Mouse (Mus musculus) layer of hippocampus, postnatal 14 days (tissue): Measurements from ENCODE around the gene Aff3. TPM values are rescaled to one million over a fixed set of nuclear protein-coding genes. Genes with fewer than 3 reads are reported as not detected.

Experiments used
- DNase-seq, 2 experiments: peaks; one replicate each; pipeline ENCODE4 v3.0.0; 2021 to 2022; ENCODE audit warnings: low spot score in 2 of 2, mixed read lengths in 1 of 2
- total RNA-seq, 2 experiments: library from RNA; stranded (reverse); gene quantifications; 2 replicates each; pipeline ENCODE4 v1.2.3; 2021

The Aff3 gene
- total RNA-seq, 2 experiments from 2014 or later = 91.4 to 99.9 TPM

DNA sequence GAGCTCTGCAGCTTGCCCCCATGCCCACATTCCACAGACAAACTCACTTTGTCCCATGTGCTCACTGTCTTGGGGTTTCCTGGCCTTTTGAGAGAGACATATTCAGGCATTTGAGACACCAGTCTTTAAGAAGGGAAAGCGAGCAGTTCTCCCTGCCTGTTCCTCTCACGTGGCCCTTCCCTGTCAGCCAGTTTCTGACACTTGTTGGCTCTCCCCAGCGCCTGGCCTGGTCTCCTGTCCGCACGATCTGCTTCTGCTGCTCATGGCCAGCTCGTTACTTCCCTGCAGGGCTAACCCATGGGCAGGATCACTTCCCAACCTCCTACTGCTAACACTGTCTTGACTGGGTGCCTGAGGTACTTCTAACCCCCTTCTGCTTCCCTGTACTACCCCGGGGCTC lies 118.1 kb downstream of the Aff3 start:
- DNase-seq = no peak

DNA sequence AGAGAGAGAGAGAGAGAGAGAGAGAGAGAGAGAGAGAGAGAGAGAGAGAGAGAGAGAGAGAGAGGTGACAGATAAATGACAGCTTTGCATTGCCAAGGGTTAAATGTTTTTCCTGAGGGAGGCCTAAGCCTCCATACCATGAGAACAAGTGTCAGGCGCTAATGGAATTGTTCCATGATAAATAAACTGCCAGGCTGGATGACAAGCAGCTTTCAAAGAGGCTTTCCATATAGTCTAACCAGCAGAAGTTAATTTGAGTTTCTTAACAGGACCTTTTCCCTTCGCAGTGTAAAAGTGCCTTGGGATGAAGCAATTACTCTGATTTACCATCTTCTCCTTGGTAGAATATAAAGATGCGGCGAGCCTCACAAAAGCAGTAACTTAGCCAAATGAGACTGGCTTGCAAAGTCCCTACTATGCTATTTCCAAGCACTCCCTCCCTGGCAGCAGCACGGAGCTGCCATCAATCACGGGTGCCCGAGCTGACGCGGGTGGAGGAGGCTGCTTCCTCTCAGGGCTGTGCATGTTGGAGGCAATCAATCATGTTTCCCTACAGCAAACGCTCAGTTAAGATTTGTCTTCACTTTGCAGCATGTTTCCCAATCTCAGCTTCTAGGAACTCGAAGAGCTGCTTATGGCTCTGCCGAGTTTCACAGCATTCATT lies 119.3 kb downstream of the Aff3 start:
- DNase-seq = peak in 1 of 2 experiments; percentile 29

DNA sequence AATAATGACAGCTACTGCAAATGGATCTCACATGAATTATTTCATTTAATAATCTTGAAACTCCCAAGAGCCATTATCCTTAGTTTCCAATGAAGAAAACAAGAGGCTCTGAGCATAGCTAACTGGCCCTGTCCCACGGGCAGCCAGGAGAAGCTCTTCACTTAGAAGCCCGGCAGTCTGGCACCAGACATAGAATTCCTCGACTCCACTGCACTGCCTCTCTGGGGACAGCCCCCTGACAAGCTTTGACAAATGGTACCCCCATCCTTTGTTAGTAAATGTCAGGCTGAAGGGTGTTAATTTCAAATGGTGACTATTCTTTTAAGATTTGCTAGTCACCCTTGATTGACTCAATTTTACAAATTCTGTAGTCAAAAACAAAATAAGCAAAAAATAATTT lies 120.3 kb downstream of the Aff3 start:
- DNase-seq = no peak

DNA sequence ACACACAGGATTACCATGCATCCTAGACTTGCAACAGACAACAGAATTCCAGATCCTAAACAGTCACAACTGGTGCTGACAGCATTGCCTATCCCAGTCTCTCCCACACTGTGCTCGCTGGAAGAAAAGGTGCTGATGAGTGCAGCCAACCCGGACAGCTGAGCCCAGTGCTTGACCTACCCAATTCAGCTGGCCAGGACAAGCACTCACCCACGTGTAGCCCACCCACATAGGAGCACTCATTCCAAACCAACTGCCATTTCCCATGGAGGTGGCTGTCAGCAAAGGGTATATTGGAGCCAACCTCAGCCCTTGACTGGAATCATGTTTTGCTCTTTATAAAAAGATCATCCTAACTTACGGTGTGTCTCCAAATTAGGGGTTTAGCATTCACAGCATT lies 123.2 kb downstream of the Aff3 start:
- DNase-seq = no peak

DNA sequence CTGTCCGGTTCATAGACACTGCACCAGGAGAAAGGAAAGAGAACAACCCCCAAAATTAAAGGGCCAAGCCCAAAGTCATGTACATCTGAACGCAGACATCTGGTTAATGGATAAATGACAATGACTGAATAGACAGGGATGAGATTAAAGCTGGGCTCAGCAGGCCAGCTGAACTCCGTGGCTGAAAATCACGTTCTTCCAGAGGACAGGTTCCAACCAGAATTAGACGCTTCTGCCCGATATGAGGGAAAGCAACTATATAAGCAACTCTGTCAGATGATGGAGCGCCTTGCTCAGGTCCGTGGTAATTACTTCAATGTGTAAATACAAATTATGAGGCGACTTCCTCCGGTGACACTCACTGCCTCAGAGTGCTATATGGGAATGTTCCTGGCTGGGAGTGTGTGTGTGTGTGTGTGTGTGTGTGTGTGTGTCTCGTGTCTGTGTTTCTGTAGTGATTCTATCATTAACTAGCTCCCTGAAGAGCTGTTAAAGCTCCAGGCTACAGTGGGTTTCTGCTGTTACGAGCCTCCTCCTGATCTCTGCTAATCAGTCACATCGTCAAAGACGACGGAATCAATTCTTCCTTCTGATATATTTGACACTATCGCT lies 127.7 kb downstream of the Aff3 start:
- no peak for DNase-seq

DNA sequence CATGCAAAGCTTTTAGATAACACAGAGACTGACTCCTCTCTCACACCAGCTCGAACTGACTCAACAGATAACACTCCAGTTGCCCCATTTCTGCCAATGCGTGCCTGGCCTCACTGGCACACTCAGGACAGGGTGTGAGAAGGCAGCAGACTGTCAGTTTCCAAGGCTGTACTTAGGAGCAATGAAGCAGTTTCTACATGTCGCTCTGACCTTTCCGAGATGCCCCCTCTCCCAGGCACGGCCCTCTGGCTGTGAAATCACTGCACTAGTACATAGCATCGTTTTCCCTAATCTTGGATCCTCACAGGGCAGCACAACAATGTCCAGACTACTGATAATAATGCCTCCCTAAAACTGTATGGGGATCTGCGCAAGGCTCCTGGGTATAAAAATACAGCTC lies 132.2 kb downstream of the Aff3 start:
- no peak for DNase-seq

DNA sequence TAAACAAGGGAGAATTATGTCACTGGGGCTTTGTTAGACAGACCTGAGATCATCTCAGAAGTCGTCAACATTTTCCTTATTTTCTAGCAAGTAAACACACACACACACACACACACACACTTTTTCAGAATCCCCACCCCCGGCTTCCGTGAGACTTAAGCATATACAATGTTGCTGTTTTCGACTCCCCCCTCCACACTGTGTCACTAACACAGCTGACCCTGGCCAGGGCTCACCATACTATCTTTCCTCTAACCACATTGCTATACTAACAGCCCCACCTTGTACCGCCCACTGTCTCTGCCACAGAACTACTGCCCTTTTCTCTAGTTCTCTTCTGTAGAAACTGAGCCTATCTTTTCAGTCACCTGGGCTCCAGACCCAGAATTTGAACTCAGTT lies 136.1 kb downstream of the Aff3 start:
- DNase-seq = no peak

DNA sequence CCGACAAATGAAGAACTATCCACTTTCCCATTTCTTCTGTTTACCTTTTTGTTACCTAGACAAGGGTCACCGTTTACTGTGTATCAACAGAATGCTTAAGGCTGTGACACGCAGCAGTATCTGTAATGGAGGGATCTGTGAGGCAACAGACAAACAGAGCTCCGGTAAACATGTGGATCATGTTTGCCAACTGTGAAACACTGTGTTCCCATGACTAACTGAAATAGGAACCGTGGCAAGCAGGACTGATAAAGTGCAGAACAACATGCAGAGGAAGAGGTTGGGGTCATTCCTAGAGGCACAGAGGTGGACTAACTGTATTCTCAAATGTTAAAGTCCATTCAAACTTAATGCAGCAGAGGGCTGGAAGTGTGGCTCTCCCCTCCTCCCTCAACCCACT lies 138.2 kb downstream of the Aff3 start:
- no peak for DNase-seq

DNA sequence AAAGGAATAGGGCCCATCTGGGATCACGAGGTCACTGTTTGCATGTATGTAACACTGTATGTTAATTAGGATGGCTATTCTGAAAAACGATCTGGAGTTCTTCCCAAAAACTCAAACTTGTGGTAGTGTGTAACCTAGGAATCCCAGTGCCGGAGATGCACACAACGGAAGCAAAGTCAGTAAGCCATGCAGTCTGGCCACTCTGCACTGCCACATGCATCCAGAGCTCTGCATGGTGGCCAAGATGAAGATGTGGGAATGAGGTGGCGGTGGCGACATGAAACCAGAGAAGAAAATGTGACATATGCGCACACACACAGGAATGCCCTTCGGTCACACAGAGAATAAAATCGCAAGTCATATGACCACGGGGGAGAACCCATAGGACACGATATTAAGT lies 143.1 kb downstream of the Aff3 start:
- DNase-seq = no peak

DNA sequence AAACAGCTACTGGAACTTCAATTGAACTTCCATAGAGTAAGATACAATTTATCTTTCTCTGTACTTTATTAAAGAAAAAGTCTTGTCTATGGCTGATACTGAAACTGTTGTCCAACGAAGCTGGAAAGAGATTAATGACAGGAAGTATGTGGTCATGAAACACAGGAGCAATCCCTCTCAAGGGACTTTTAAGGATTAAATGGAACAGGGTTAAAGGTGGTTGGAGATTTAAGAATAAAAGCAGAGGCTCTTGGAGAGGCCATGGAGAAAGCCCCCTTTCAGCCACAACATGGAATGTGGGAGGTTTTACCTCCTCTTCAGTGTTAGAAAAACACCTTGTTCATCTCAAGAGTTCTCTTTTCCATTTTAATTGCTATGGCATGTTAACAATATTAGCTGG lies 148.5 kb downstream of the Aff3 start:
- no peak for DNase-seq

DNA sequence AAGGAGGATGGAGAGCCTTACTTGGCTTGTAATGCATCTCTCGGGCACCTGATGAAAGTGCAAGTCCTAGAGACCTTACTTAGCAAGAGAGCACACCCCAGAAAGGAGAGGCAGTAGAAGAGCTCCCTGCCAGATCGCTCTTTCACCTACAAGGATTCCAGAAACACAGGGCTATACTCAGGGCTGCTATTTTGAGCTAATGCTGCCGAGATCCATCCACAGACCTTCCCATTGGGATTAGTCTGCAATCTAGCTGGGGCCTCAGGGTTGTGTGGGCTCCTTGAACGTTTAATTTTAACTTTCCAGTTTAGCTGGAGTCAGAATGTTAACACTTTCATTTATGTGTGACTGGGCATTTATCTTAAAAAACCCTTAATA lies 150.1 kb downstream of the Aff3 start:
- DNase-seq = no peak

DNA sequence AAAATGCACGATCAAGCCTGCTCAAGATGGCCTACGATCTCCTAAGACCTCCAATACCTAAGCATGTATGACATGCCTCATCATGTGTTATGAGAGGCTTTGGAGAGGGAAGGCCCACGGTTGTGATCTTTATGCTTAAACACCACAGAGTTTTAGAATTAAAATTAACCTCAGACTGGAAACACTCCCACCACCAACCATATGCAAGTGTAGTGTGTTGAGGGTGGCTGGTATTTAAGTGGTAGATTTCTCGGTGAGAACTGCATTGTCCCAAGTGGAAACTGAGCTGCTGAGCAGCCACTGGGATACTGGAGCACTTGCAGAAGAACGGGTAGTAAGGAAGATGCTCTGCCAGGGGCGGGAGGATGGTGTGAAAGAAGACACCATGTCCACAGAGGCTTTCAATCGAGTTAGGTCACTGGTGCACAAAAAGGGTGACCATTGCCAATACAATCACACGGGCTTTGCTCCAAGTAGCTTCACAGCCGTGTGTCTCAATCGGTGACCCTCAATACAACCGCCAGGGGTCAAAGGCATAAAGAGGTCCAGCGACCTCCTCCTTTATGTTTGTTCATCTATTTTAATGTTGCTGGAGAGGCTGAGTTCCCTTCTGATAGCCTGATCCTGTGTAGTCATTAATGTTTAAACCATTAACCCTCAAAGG lies 150.7 kb downstream of the Aff3 start:
- DNase-seq = no peak

DNA sequence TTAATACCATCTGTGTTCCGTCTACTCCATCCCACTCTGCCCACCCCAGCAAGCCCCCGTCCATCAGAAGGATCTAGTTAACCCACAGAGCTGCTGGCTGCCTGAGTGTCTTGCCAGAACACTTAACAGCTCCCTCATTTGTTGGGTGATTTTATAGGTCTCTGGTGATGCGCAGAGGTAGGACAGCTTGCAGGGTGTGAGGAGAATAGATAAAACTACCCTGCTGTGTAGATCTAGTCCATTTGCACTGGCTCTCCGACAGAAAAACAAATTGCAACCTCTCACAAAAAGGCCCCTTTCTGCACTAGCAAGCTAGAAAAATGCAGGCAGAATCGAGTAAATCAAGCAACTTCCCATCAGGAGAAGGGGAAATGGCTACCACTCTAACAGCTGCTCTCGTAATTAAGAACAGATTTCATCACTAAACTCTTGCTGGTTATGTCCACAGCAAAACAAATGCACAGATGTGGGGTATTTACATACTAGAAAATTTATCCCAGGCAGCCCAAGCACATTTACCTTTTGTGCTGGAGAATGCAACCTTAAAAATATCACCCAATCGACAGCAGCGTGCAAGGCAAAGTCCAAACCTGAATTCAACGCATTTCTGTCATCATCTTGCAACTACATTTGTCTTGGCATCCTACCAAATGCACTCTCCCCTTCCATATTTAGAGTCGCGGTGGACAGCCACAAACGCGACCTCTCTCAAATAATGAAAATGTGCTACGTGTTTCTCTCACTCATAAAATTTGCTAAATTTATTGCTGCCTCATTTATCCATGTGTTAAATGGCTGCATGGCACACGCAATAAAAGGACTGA lies 152.3 kb downstream of the Aff3 start:
- DNase-seq = peak; percentile 34

DNA sequence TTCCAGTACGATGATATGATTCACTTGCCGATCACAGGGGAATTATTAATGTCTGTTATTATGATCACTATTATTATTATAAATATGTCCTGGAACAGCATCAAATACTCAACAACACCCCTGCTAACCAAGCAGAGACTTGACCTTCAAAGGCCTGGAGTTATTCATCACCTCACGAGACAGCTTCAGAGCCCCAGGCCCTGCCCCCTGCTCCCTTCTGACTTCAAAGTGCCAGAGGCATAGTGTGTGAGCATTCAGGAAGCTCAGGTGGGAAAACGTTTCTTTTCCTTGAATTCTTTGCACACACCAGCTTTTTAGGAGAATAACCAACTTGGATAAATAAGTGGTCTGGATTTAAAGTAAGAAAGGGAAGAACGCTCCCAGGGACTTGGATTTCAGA lies 153.7 kb downstream of the Aff3 start:
- no peak for DNase-seq

DNA sequence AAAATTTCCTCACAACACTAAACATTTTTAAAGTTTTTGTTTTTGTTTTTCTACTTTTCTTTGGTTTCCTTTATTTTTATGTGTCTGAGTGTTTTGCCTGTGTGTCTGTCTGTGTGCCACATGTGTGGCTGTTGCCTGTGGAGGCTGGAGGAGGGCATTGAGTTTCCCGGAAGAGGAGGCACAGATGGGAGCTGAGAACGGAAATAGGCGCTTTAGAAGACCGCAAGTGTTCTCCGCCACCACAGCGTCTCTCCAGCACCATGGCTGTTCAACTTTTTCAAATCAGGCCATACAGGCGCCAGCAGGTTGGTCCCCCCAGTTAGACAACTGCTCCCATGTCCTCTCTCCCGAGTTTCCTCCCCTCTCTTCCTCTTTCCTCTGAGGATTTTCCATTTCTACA lies 155.5 kb downstream of the Aff3 start:
- DNase-seq = no peak

DNA sequence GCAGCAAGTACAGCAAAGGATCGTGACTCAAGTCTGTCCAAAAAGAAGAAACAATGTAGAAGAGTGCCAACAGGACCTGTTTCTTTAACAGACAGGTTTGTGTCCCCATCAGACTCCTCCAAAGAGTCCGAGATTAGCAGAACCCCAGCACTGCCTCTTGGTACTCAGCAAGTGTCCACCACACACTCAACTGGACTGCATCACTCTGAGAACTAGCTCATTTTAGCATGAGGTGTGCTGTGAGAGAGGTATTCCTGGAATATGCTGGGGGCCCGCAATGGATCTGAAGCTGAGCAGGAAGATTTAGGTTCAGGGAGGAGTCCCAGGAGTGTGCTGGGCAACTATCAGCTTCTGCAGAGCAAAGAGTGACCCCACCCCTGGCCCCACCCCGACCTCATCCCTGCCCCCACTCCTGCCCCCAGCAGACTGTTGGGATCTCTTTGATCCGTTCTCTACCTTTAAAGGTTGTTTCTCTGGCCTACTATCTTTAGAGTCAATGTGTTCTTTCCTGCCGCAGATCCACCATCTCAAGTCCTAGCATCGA lies 157.0 kb downstream of the Aff3 start:
- no peak for DNase-seq

DNA sequence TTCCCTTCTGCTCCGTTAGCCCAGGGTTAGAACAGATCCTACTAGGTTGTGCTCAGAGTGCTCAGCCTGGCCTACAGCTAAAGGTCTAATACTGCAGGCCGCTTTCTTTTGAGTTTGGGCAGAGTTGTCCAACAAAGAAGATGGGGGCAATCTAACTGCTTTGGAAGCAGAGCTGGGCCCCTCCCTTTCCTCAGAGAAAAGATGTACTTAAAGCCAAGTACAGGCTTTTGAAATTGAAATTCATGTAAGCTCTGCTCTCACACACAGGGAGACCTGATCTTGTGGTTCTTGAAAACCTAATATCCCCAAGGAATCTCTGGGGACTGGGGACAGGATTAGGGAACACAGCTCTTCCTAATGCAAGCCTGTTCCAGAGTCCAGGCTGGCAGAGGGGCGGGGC lies 158.4 kb downstream of the Aff3 start:
- DNase-seq = no peak

DNA sequence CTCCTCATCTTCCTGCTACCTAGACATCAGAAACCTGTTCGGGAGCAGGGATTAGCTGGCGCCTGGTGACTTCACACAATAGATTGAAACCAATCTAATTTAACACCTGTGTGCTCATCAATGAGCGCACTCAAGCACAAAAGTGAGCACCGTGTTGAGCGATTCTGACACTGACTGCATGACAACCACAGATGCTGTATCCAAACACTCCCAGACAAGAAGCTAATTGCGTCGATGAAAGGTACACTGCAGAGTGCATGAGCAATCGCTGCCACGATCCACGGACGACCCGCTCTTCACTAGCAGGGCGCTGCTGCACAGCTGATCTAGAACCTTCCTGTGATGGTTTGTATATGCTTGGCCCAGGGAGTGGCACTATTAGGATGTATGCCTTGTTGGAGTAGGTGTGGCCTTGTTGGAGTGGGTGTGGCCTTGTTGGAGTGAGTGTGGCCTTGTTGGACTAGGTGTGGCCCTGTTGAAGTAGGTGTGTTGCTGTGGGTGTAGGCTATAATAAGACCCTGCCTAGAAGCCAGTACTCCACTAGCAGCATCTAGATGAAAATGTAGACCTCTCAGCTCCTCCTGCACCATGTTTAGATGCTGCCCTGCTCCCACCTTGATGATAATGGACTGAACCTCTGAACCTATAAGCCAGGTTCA lies 161.2 kb downstream of the Aff3 start:
- no peak for DNase-seq

DNA sequence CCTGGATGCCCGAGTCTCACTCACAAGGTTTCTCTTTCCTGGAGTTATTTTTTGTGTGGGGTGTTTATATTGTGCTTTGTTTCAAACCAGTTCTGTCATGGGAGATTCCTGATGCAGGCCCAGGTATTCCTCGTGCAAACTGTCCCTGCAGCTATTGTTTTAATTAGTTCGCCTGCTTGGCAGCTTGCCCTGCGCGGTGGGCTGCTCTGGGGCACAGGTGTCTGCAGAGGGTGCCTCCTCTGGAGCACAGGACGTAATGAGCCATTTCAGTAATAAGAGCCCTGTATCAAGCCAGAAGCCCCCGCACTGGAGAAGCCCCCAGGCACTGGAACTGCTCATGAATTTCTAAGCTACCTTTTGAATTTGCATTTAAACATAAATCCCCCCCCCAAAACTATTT lies 162.0 kb downstream of the Aff3 start:
- no peak for DNase-seq

DNA sequence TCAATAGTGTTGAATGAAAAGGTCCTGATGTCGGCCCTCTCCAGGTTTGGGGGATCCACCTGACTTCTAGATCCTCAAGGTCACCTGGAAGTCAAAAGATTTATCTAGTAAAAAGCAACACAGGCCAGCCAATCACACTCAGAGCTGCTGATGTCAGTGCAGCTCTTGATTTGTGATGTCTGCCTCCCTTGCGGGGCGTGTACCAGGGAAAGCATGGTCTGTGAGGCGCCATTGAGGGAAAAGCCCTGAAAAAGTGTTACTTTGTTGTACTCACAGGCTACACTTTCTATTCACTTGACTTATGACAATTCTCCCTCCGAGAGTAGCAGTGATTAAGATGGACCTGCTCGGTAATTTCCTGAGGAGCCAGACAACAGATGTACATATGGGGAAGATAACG lies 163.5 kb downstream of the Aff3 start:
- DNase-seq = no peak

DNA sequence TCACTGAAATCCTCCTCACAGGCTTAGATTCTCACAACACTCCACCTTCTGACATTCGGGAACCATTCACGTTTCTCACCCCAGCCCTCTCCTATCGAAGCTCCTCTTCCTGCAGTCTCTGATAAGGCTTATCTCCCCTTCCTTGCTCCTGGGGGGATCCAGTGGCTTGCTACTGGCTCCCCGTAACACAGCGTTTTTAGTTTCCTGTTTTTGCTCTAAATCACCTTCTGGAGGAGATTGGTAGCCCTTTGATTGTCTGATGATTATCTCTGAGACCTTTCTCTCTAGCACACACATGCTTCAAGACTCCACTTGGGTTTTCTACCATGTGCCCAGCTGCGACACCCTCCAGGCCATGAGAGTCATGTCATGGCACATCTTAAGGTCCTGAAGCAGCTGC lies 165.3 kb downstream of the Aff3 start:
- no peak for DNase-seq
